Mouse (Mus musculus) liver, embryonic 11.5 days (tissue): ENCODE measurements around the gene Aebp1. TPM values are rescaled to one million over a fixed set of nuclear protein-coding genes. Genes with fewer than 3 reads are reported as not detected.

Source experiments
- ATAC-seq: fragments of 200-750 bp; cut with Nextera tagmentation; replicated peaks from 2 replicates; pipeline ENCODE4 v1.8.0; 2017; ENCODE audit warnings: moderate number of reproducible peaks, mild to moderate bottlenecking, moderate TSS enrichment, moderate library complexity; ENCODE audit not compliant: low FRiP score
- DNase-seq: peaks from one replicate; pipeline ENCODE4 v3.0.0-alpha.2; 2017; ENCODE audit warnings: low spot score
- H3K27ac ChIP-seq: fragments of 300-500 bp; sonication (generic); 2 replicates; pipeline ENCODE4 v1.5.1; 2014; ENCODE audit warnings: mild to moderate bottlenecking, low read depth, low read length, control low read depth
- H3K27me3 ChIP-seq: fragments of 300-500 bp; sonication (generic); replicated peaks from 2 replicates; pipeline ENCODE4 v1.6.1; 2014; ENCODE audit warnings: low read length, mixed read lengths; ENCODE audit not compliant: control insufficient read depth, insufficient read depth
- H3K36me3 ChIP-seq: fragments of 300-500 bp; sonication (generic); 2 replicates; pipeline ENCODE4 v1.6.1; 2014; ENCODE audit warnings: mild to moderate bottlenecking, low read length, moderate library complexity, mixed read lengths; ENCODE audit not compliant: control insufficient read depth, insufficient read depth
- H3K4me1 ChIP-seq: fragments of 300-500 bp; sonication (generic); replicated peaks from 2 replicates; pipeline ENCODE4 v1.6.1; 2014; ENCODE audit warnings: low read length, mixed read lengths; ENCODE audit not compliant: control insufficient read depth, insufficient read depth
- H3K4me2 ChIP-seq: fragments of 300-500 bp; sonication (generic); 2 replicates; pipeline ENCODE4 v1.6.1; 2014; ENCODE audit warnings: mild to moderate bottlenecking, control low read depth, moderate library complexity
- H3K4me3 ChIP-seq: fragments of 300-500 bp; sonication (generic); 2 replicates; pipeline ENCODE4 v1.5.1; 2014; ENCODE audit warnings: low read depth, low read length, control low read depth
- H3K9ac ChIP-seq: fragments of 300-500 bp; sonication (generic); 2 replicates; pipeline ENCODE4 v1.6.1; 2014; ENCODE audit warnings: low read depth, low read length, control low read depth
- H3K9me3 ChIP-seq: fragments of 300-500 bp; sonication (generic); 2 replicates; pipeline ENCODE4 v1.6.1; 2016; ENCODE audit warnings: low read length, inconsistent platforms, mixed read lengths; ENCODE audit not compliant: control insufficient read depth
- WGBS: fragments of 180-500 bp; shearing (Covaris S2); extraction: QIAGEN DNeasy Blood & Tissue Kit; methylation state at CpG from one replicate; pipeline ENCODE4 v1.1.7; 2014; 5-methylcytosine and 5-hydroxymethylcytosine counted together
- polyA plus RNA-seq: library from polyadenylated mRNA; unstranded; fragments of >200 nt; fragmentation: Nextera tagmentation; extraction: Ambion mirVana; gene quantifications from 2 replicates; pipeline ENCODE4 v1.2.1, GENCODE M21; 2014

Gene Aebp1
- polyA plus RNA-seq, 1 experiment from 2014 or later = 11.3 TPM

GRCm38 (mm10) chr11:5835057-5835456 is 26.7 kb upstream of the Aebp1 start:
- Histone ChIP-seq H3K27me3 (no peaks in the 10 kb centered on the region), H3K4me1 (peaks cover 10% of the 10 kb centered on the region), H3K36me3 (peaks cover 4% of the 10 kb centered on the region; the same call in 1 of the 2 replicates), H3K27ac (no peak overlapping the region), H3K9ac (no peak overlapping the region), H3K9me3 (no peaks in the 10 kb centered on the region), H3K4me3 (no peak overlapping the region), H3K4me2 (no peak overlapping the region)
- no peak for ATAC-seq
- 86% methylated on average over 7 of the region's 7 CpGs for WGBS
- DNase-seq = no peak

DNA sequence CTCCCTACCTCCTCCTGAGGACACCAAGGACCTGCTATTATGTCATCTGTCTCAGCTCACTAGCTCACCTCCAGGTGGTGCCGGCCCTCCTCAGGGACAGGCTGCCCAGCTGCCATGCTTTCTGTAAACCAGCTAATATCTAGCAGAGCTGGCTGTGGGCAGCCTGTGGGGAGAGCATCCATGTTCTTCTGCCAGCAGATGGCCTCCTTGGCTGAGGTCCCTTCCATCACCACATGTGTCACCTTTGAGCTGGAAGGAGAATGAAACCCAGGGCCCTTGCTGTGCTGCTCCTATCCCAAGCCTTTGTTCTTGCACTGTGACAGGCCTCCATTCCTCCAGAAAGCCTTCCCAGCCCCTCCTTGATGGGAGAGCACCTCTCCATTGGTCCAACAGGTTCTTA is 25.6 kb upstream of the Aebp1 start:
- Histone ChIP-seq H3K36me3 (peaks cover 4% of the 10 kb centered on the region; the same call in 1 of the 2 replicates), H3K4me1 (peaks cover 10% of the 10 kb centered on the region), H3K27me3 (no peaks in the 10 kb centered on the region), H3K27ac (no peak overlapping the region), H3K4me3 (no peak overlapping the region), H3K9me3 (no peaks in the 10 kb centered on the region), H3K9ac (no peak overlapping the region), H3K4me2 (no peak overlapping the region; the same call in 1 of the 2 replicates)
- ATAC-seq (no peak), DNase-seq (no peak)
- WGBS = 63% methylated on average over 1 of the region's 1 CpGs

DNA sequence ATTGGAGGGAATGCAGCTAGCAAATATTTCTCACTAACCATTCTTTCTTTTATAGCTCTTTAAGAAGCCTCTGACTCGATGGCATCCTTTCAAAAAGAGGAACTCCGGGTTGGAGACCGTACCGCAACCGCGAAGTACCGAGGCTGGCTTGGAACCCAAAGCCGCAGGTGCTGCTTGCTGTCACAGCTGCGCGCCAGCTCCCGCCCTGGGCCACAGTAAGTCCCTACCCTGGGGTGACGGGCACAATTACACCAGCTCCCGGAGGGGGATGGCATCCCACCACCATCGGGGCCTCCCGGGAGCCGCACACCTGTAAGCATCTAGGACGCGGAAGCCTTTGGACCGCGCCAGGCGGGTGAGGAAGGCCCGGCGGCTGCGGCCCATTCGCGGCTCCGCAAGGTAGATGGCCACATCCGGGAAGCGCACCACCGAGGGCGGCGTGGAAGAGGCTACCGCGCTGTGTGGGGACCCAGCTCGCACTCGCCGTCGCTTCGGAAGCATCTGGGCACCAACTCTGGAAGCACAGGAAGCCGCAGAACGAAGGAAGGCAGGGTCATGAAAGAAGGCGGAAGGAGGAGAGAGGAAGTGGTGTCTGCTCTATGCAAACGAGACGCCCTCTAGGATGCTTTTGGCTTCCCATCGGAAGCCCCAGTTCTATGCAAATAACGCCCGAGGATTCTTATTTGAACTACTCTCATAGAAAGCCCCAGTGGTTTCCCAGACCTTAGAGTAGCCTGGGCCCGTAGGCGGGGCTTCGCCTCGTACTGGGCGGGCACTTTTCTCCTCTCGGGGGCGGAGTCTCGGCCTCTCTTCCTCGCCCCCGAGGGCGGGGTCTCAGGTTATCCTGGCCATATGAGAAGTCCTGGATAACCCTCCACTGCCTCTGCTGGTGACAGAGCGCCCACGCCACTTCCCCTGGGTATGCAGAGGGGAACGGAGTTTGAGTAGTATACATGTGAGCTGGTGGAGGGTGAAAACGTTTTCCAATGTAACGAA is 24.2 kb upstream of the Aebp1 start, which contains the start of gene Polm:
Polm (minus strand) TSS at position 766 of the 996 bp plus-strand sequence.
- peak within 1 kb of the TSS; percentile 49 for H3K27ac ChIP-seq
- H3K36me3 ChIP-seq = peaks cover 4% of the 10 kb centered on the region; the same call in 1 of the 2 replicates
- 1% methylated on average over 63 of the region's 63 CpGs for WGBS
- H3K9ac ChIP-seq = peak within 1 kb of the TSS; percentile 84
- peaks cover 10% of the 10 kb centered on the region for H3K4me1 ChIP-seq
- H3K4me2 ChIP-seq = peak within 1 kb of the TSS; percentile 93
- H3K4me3 ChIP-seq = peak within 1 kb of the TSS; percentile 87
- H3K9me3 ChIP-seq = no peaks in the 10 kb centered on the region
- DNase-seq = peak; percentile 90
- ATAC-seq = peak; percentile 96
- H3K27me3 ChIP-seq = no peaks in the 10 kb centered on the region

- H3K27ac ChIP-seq = no peak overlapping the region
- ATAC-seq (no peak), DNase-seq (no peak)
- H3K9me3 ChIP-seq = no peaks in the 10 kb centered on the region
- WGBS = 82% methylated on average over 7 of the region's 7 CpGs
- no peak overlapping the region for H3K4me3 ChIP-seq
- H3K4me2 ChIP-seq = no peak overlapping the region
- H3K36me3 ChIP-seq = no peaks in the 10 kb centered on the region; the same call in 1 of the 2 replicates
- no peaks in the 10 kb centered on the region for H3K27me3 ChIP-seq
- peaks cover 10% of the 10 kb centered on the region for H3K4me1 ChIP-seq
- no peak overlapping the region for H3K9ac ChIP-seq
These were observed 21.4 kb upstream of the Aebp1 start for GRCm38 (mm10) chr11:5840346-5840745.

GRCm38 (mm10) chr11:5841751-5842150 is 20.0 kb upstream of the Aebp1 start:
- ATAC-seq = no peak
- 97% methylated on average over 2 of the region's 2 CpGs for WGBS
- no peak overlapping the region for H3K9ac ChIP-seq
- no peaks in the 10 kb centered on the region for H3K36me3 ChIP-seq
- H3K4me3 ChIP-seq = no peak overlapping the region
- no peaks in the 10 kb centered on the region for H3K9me3 ChIP-seq
- H3K4me1 ChIP-seq = peaks cover 6% of the 10 kb centered on the region
- no peak for DNase-seq
- H3K4me2 ChIP-seq = no peak overlapping the region
- H3K27ac ChIP-seq = no peak overlapping the region
- no peaks in the 10 kb centered on the region for H3K27me3 ChIP-seq

DNA sequence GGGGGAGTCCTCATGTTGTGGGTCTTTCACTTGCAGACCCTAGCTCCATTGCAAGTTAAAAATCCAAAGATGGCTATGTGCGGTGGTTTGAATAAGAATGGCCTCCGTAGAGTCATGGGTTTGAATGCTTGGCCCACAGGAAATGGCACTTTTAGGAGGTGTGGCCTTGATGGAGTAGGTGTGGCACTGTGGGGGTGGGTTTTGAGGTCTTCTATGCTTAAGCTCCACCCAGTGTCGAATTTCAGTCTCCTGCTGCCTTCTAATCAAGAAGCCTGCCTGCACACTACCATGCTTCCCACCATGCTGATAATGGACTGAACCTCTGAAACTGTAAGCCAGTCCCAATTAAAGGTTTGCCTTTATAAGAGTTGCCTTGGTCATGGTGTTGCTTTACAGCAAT is 18.6 kb upstream of the Aebp1 start:
- 84% methylated on average over 3 of the region's 3 CpGs for WGBS
- DNase-seq (no peak), ATAC-seq (no peak)
- no peaks in the 10 kb centered on the region for H3K27me3 ChIP-seq
- no peak overlapping the region for H3K4me3 ChIP-seq
- H3K9me3 ChIP-seq = no peaks in the 10 kb centered on the region
- no peak overlapping the region for H3K4me2 ChIP-seq
- H3K36me3 ChIP-seq = no peaks in the 10 kb centered on the region
- no peaks in the 10 kb centered on the region for H3K4me1 ChIP-seq
- H3K9ac ChIP-seq = no peak overlapping the region
- H3K27ac ChIP-seq = no peak overlapping the region

GRCm38 (mm10) chr11:5846639-5847345 is 15.0 kb upstream of the Aebp1 start:
- no peak for DNase-seq
- Histone ChIP-seq H3K4me1 (no peaks in the 10 kb centered on the region), H3K36me3 (no peaks in the 10 kb centered on the region), H3K27me3 (no peaks in the 10 kb centered on the region), H3K4me3 (no peak overlapping the region), H3K27ac (peak overlapping the region; percentile 9; the same call in 1 of the 2 replicates), H3K4me2 (no peak overlapping the region), H3K9ac (no peak overlapping the region), H3K9me3 (no peaks in the 10 kb centered on the region)
- ATAC-seq = no peak
- 59% methylated on average over 7 of the region's 7 CpGs for WGBS

DNA sequence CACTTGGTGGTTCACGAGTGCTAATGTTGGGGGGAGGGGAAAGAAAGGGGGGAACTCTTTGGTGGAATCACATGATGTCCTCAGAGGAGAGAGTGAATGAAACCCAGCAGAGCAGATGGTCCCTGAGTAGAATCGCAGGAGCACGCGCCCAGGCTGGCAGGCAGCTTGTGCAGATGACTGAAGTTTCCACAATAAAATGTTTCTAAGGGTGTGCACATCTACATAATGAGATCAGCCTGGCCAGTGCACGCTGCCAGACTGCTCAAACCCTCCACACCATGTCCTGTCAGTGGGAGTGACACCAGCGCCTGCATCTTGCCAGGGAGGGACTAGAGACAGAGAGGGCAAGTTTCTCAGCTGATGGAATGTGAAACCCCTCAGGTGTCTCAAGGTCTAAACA is 13.0 kb upstream of the Aebp1 start:
- Histone ChIP-seq H3K4me1 (no peaks in the 10 kb centered on the region), H3K9me3 (no peaks in the 10 kb centered on the region), H3K4me3 (no peak overlapping the region), H3K9ac (no peak overlapping the region), H3K36me3 (no peaks in the 10 kb centered on the region), H3K4me2 (no peak overlapping the region), H3K27me3 (no peaks in the 10 kb centered on the region), H3K27ac (no peak overlapping the region)
- 63% methylated on average over 6 of the region's 6 CpGs for WGBS
- ATAC-seq (no peak), DNase-seq (no peak)
